In genomic region chr17:50677978-50678712, GRCm38 (mm10) we compare ENCODE assay signal across 7 mouse cellular contexts.
A peak's percentile ranks its signal among the peaks of the same experiment; 100 is the strongest.
DNase-seq lines count a peak whose midpoint lies in the region.

No protein-coding gene starts in this region.

- intact Hi-C loops in gastrocnemius, postnatal 14 days (cut with DNase I; ENCODE audit: low total_unique reads) = no loop called here

- DNase-seq in testis, postnatal 14 days (ENCODE audit: low spot score) = peak; percentile 19
- no peak for DNase-seq in testis, postnatal 10 days (ENCODE audit: low spot score)
- DNase-seq in cerebellum, adult 11-12 months = peak; percentile 86
- DNase-seq in gastrocnemius, postnatal 14 days = peak; percentile 72
- peak; percentile 29 for DNase-seq in kidney, adult 9 months
- DNase-seq in lung, postnatal 25 days (ENCODE audit: low spot score) = peak; percentile 65
- DNase-seq in spleen, adult 12 weeks (ENCODE audit: low spot score) = no peak

Comparison
In these comparisons a context has a peak if more than half of its experiments do, and no peak if none do; other contexts are left out.
1. DNase-seq: peak in testis, postnatal 14 days (single experiment), cerebellum, adult 11-12 months (single experiment), gastrocnemius, postnatal 14 days (single experiment), kidney, adult 9 months (single experiment) and lung, postnatal 25 days (single experiment); none in testis, postnatal 10 days (single experiment) and spleen, adult 12 weeks (single experiment).